Mouse (Mus musculus) spleen, postnatal 14 days (tissue): ENCODE measurements around the gene Mapk10.

Experiments used
- DNase-seq, 2 experiments: peaks; one replicate each; pipeline ENCODE4 v3.0.0; 2021 to 2022; ENCODE audit warnings: low spot score in 2 of 2

The Mapk10 gene

DNA sequence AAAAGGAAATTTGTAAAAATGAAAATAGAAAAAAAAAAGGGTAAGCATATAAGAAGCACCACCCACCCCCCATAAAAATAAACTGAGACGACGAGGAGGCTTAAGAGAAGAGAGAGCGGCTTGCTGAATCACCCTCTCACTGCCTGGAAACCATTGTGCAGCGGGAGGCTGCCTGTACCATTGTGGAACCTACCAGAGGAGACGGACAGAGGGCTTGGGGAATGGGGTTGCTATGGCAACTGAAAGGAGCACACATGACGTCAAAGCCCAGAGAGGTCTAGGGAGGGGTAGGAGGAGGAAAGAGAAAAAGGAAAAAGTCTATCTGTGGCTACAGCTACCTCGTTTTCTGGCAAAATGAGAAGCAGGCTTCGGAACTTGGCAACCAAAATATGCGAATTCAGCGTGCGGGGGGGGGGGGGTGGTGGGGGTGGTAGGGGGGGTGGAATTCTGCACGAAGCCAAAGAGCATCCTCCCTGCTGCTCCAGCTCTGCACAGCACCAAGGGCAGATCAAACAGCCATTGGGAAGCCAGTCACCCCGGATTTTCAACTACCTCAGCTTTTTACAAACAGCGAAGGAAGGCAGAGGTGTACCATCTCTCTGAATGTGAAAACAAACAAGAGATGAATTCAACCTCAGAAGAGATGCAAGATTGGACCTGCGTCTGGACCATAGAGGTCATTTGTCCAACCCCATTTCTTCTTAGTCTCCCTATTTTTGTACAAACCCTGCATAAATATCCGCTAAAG lies at the start of gene Mapk10:
Gene Mapk10 (minus strand): TSS at position 234 of the 748 bp plus-strand sequence.
- no peak for DNase-seq

DNA sequence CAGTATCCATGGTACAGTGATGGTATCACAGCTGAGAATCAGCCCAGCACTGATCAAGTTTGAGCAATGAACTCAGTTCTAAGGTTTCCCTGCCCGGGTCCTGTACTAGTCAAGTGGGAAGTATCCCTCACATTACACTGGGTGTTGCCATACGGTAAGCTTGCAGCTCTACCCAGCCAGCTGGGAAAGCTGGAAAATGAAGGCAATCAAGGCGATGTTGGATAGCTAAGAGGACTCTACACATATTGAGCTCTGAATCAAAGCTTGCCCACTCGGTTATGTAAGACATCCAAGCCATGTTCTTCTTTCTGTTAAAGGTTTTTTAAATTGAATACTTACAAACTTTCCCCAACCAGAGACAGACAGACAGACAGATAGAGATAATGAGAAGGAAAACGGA lies 45.0 kb upstream of the Mapk10 start:
- DNase-seq, result no peak

DNA sequence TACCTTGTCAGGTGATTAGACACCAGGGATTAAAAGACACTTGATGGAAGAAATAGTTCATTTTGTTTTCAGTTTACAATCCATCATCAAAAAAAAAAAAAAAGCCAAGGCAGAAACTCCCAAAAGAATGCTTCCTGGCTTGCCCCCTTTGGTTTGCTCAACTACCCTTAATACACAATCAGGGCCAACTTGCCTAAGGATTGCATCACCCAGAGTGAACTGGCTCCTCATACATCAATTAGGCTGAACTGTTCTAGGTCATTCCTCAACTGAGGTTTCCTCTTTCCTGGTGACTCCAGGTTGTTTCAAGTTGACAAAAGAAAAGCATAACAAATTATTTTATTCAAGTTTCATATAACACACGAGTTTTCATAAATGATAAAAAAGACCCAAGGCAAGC lies 31.3 kb upstream of the Mapk10 start:
- no peak for DNase-seq

DNA sequence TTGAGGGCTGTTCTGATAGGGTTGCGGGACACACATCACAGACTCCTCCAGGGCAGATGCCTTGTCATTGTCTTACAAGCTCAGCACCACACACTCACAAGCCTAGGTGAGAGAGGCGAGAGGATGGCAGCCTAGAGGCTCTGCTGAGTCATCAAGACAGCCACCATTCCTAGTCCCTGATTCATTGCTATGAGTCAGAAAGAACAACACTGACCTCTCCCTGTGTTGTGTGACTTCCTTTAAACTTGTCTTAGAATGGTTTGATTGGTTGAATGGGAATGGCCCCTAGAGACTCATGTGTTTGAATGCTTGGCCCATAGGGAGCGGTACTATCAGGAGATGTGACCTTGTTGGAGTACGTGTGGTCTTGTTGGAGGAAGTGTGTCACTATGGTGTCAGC lies 20.7 kb upstream of the Mapk10 start:
- no peak for DNase-seq

DNA sequence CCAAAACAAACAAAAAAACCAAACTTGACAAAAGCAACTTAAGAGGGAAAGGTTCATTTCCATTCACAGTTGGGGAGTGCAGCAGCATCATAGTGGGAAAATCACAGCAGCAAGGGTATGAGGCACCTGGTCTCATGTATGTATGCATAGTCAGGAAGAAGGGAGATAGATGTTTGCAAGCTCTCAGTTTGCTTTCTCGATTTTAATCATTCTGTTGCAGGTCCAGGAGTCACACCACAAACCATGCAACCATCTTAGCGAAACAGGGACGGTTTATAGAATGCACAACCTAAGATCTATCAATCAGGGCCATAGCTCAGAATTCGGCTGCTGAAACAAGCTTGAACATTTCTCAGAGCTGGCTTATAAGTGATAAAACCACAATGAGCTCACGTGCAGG lies 19.2 kb upstream of the Mapk10 start:
- DNase-seq, result no peak

DNA sequence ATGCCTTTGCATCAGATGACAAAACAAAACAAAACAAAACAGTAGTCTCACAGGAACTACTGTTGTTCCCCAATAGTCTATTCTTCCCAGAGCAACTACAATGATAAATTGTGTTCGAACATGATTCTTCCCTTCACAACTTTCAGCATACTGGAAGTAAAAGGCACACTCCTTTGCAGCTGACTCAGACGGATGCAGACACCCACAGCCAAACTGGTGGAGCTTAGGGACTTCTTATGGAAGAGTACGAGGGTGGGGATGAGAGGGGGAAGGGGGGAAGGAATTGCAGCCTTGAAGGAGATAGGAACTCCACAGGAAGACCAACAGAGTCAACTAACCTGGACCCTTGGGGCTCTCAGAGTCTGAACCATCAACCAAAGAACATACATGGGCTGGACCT lies 18.2 kb upstream of the Mapk10 start:
- no peak for DNase-seq

DNA sequence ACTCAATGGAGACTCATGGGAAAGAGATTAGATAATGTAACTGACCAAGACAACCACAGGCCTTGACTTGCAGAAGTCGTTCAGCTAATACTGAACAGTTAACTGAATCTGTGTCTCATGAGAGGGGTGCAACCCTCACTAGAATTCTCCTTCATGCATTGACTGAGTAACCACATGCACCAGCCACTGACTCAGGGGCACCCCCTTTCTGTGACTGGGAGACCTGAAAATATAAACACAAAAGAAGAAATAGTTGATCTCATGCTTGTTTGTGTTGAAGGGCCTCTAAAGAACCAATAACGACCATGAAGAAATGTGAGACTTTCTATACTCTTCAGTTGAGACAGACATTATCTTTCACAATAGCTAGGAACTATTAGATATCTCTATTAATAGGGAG lies 10.9 kb upstream of the Mapk10 start:
- DNase-seq, result no peak

DNA sequence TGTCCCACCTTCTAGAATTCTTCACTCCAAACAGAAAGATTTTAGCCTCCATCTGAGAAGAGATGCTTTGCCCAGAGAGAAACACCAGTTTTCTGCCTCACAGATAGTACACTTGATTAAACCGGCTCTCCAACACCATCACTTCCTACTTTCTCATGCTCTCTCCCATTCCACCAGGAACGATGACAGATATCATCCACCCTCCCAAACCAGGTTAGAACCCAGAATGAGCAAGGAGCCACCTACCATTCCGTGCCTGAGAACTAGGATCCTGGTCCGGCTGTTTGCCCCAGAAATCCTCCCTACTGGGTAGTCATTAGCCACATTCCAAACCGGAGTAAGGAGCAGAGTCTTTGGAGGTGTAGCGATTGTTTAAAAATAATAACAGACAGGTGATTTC lies 490 bp downstream of the Mapk10 start:
- no peak for DNase-seq

DNA sequence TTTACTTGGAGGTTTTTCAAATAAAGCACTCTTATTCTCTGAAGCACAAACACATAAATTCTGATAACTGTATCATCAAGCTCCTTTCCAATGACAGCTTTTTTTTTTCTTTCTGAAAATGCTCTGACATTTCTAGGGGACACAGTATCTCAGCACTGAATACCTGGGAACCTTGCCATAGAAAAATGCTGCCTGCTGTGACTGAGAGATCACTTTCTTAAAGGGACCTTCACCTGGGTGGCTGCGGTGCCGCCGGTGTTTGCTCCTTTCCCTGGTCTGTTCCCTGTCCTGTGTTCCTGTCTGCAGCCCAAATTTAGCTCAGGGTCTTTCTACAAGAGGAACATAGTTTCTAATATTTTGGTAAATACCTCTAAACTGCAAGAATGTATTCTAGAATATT lies 1.1 kb downstream of the Mapk10 start:
- DNase-seq, result no peak

DNA sequence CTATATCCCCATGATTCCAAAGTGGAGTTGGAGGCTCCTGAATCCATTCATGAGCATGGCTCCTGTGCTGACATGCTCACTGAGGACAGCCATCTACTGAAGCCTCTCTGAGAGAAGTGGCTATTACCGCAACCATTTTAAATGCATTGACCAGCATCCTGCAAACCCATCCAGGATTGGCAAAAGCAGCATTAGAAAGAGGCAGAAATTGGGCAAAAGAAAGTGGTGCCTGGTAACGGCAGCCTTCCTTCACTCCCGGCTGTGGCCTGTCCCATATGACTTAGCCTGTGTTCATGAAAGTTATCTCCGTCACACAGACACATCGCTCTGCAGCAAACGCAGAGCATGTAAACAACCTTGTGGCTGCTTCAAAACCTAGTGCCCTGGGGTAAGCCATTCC lies 1.6 kb downstream of the Mapk10 start:
- no peak for DNase-seq

DNA sequence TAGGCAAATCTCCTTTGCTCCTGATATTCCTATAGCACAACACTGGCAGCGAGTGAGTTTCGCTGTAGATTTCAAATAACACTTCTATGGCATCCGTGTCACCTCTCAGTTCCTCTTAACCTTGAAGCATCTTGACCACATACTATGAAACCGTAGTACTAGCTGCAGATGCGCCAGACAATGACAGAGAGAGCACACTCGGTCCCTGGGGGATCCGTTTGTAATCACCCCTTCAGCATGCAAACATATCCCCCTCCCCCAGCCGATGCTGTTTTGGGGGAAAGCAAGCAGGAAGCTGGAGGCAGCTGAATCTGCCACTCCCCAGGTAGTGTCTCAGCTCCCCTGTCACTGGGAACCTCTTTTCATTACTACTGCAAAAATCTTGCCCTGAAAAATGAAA lies 2.3 kb downstream of the Mapk10 start:
- DNase-seq, result no peak

DNA sequence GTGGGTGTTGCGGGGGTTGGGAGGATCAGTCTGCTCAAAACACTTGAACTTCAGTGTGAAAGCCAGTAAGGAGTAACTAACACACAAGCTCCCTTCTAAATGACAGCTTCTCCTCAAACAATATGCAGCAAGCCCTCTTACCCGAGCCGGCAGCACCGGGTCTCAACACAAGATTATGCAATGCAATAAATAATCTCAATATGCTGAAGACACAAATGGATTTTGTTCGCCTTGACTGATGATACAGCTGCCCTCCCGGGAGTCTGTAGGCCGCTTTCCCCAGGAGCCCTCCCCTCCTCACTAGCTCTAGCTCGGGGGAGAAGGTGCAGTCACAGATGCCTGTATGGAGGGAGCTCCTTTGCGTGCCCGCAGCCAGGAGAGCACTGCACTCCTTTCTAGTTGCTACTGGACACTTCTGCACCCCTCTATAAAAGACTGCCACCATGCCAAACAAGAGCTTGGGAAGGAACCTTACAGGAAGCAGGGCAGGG lies 3.1 kb downstream of the Mapk10 start:
- DNase-seq, result no peak

DNA sequence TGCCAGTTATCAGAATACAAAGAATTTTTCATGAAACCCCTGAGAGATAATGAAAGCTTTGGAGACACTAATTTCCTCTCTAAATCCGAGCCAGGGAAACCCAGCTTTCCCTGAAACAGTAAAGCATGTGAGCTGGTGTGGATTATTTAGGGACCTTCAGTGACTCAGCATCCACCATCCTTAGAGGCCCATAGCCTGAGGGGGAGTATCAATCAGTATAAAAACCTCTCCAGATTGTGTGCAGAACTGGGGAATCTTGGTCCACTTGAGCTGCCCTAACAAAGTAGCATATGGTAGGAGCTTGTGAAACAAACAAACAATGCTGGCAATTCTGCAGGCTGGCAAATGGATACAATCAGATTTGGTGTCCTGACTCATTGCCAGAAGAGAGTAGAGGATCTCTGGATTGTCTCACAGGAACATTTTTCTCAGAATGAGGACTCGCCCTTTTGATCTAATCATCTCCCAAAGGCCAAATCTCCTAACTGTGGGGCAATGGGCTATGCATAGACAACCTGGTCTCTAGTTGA lies 13.3 kb downstream of the Mapk10 start:
- DNase-seq, result no peak

DNA sequence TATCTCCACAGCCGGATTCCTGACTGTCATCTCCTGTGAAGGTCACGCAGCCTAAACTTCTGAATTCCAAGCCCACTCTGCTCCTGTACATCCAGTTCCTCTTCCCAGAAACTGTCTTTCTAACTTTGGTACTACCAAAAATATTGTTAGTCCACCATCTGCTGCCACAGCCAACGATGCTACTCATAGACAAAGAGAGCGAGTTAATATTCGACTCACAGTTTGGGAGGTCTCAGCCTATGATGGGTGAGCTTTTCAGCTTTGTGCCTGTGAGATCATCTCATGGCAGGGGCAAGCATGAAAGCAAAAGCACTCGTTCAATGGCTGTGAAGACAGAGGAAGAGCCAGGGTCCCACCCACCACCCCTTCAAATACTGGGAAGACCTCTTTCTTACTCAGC lies 16.6 kb downstream of the Mapk10 start:
- DNase-seq, result no peak

DNA sequence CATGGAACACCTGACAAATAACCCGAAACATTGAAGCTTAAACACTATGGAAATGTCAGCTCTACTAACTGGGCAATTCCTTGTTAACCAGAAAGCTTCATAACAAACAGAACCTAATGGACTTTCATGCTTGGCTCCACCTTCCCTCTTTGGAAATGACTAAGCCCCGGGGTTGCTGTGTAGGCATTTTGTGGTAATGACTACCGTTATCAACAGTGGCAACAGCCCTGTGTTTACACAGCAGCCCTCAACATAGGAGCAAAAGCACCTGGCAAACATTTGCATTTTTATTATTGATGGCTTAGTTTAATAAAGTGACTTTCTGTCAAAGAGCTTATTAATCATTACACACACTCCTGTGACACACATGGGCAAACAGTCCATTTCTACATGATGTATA lies 17.4 kb downstream of the Mapk10 start:
- no peak for DNase-seq

DNA sequence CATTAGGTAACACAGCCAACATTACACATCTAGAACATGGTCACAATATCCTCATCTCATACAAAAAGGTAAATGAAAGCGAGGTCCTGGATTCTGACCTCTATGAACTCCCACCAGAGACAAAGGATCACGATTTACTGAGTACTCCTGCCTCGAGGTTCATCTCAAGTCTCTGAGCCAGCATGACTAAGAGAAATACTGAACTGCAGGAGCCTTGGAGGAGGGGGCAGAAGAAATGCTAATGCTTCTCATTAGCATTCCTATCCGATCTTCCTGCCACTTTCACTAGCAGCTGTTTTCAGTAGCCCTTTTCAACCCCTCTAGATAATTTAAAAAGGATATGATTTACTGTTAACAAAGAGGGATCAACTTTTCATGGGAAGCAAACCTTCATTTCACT lies 19.6 kb downstream of the Mapk10 start:
- no peak for DNase-seq

DNA sequence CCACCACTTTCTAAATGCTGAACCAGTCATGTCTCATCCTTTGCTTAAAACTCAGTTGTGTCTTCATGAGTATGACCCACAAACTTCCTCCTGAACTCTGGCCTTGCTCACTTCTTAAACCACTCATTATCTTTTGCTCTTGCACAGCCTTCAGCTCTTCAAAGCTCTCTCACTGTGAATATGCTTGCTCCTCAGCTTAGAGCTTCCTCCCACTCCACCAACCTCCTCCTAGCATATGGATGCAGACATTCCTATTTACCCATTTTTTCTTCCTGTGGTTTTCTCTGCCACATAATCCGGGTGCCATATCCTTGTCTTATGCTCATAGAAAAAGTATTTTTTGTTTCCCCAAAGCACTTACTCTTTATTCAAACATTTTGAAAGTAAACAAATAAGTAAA lies 26.9 kb downstream of the Mapk10 start:
- no peak for DNase-seq

DNA sequence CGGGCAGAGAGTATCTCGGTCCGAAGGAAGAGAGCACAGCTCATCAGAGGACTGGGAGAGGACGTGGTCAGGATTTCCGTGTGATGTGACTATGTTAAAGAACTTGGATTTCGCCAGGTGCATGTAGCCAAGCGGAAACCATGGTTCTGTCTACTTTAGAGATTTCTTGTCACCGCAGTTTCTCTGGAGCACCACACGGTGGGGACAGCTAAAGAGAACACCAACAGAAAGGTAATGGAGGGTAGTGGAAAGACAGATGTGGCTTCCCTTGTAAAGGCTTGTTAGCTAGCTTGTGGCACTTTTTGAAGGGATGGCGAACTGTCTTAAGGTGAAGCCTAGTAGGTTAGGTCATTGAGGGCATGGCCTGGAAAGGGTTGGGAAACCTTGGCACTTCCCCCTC lies 29.5 kb downstream of the Mapk10 start:
- DNase-seq, result no peak

DNA sequence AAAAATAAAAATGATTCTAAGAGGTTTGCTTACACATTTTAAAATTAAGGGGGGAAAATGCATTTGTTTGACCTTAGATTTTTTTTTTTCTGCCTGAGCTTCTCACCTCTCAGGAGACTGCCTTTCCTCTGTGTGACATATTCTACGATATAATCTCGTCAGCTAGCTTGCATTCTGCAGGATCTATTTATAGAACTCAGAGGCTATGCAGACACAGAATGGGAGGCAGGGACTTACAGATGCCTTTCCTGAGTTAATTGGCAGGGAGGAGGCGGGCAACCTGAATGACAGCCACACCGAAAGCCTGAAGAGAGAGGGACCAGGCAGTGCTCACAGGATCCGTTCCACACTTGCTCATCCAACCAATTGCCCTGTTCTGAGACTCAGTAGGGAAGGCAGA lies 34.1 kb downstream of the Mapk10 start:
- DNase-seq, result no peak

DNA sequence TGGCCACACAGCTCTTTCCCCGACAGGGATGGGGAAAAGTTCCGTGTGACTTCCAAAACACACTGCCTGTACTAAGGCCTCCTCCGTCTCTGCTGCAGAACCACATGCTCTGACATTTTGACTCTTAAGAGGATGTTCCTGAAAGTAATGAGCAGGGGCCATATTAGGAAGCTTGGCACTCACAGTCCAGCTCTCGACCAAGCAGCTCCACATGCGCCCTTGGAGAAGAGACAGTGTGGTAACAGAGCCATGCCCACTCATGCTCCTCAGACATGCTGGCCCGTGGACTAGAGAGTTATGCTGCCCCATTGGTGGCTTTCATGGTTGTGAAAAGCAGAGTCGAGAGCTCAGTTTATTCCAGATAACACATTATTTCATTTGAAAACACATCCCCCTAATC lies 35.1 kb downstream of the Mapk10 start:
- no peak for DNase-seq

DNA sequence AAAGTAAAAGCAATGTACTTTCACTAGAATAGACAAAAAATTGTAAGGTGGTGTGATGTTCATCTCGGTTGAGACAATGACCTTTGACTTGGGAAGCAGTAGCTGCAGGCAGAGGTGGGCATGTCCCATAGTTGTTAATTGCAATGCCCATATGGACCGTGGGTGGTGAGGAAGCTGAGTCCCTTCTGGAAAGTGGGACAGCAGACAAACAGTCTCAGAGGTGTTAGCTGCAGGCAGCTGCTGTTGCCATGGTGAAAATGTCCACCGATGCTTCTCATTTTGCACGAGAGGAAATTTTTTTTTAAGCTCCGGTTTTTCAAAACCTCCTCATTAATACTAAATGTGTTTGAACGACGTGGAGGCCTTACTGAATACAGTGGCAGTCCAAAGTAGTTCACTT lies 36.5 kb downstream of the Mapk10 start:
- no peak for DNase-seq

DNA sequence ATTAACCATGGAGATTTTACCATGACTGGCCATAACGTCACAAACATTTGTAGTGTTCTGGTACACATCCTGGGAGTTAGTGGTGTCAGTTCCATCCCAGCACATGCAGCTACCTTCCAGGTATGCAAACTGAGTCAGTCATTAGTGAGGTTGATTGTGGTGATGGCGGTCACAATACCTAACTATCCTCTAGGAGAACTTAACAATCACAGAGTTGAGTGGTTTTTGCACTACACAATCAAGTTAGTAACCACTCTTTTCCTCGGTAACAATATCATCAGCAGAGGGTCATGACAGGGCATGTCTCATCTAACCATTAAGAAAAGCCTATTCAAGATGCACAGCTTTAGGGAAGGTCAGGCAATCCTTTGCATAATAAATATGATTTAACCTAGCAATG lies 39.9 kb downstream of the Mapk10 start:
- DNase-seq, result no peak

DNA sequence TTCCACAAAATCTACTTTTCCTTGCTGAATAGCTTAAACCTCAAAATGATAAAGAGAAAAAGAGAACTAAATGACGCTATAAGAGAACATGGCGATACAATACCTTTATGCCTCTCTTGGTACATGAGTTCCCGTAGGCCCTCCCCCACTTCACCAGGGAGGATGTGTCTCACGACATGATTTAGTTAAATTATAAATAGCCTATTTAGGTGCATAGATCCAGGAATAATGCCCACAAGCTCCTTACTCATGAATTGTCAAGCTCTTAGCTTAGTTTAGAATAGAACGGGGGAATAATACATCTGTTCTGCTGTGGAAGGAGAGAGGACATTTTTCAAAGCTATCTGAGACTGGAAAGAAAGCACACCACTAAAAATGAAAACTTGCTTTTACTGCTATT lies 43.8 kb downstream of the Mapk10 start:
- no peak for DNase-seq

DNA sequence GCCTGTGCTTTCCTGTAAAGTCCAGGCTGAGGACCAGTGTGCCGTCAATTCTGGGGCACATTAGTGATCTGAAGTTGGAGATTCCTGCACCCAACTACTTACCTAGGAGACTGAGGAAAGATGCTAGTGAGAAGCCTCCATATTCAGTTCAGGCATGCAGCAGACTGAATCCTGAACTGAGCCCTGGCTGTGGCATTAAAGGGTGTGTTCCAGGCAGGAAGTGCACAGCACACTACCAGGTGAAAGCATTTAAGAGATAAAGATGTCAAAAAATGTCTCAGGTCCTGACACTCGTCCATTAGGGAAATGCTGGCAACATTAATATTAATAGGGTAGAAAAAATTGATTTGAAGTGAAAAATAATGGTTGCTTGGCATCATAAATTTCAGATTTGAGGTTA lies 44.4 kb downstream of the Mapk10 start:
- no peak for DNase-seq
